Mouse (Mus musculus): ENCODE measurements around the gene Hoxa1.

Gene Hoxa1

DNA sequence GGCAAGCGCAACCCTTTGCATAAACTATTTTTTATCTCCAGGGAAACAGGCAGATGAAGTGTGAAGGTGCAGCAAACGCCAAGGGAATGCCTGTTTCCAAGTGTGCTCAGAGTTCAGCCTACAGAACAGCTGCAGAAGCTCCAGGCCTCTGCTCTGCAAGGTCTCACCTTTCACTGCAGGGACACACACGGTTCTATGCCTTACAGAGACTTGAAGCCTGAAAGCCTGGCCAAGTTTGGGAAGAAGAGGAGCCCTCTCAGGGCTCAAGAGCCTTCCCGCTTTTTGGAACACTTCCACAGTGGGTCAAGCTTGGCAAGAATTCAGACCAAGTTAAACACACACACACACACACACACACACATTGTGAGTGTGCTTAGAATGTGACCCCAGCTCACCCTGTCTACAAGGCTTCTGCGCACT, 31.1 kb upstream of the Hoxa1 start:
- WGBS = 11% methylated on average over 5 of the region's 5 CpGs

DNA sequence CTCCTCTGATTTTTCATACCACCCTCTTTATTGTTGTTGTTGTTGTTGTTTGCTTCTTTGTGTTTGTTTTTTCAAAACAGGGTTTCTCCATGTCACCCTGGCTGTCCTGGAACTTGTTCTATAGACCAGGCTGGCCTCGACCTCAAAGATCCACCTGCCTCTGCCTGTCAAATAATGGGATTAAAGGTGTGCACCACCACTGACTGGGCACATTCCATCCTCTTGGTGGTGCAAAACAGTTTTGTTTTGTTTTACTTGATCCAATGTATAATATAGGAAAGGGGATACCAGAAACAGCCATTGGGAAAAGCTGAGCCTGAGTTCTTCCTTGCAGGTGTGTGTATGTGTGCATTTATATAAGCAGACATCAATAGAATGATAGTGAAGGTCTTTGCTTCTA, 28.4 kb upstream of the Hoxa1 start:
- WGBS = 10% methylated on average over 1 of the region's 1 CpGs

DNA sequence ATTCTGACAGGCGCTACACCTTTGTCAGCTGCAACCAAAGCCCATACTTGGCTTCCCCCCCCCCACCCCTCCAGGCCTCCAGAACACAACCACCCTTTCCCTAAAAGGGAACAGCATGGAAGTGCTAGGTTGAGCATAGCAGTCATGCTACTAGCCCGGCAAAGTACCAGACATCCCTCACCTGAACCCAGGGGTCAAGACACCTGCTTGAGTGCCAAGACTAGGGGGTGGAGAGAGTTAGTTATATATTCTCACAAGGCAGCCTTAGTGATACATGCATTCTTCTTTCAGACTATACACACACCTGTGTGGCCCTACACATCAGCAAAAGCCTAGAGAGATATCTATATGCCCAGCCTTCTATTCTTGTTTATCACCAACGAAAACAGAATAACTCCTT, 27.7 kb upstream of the Hoxa1 start:
- WGBS = 12% methylated on average over 3 of the region's 3 CpGs

DNA sequence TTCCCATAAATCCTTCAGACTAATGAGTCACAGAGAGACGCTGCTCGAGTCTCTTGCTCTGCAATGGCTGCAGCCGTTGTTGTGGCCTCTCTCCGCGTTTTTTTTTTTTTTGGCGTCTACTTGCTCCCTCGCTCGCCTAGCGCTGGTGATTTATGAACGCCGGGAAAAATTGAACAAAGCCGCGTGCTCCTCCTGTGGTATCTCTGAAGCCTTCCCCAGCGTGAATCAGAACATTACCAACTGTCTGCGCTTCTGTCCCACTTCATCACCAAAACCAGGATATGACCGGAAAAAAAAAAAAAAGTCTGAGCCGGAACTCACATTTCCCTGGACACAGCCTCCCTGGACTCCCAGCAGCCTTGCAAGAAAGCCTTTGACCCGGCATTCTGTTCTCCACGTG, 27.1 kb upstream of the Hoxa1 start:
- 2% methylated on average over 19 of the region's 19 CpGs for WGBS

DNA sequence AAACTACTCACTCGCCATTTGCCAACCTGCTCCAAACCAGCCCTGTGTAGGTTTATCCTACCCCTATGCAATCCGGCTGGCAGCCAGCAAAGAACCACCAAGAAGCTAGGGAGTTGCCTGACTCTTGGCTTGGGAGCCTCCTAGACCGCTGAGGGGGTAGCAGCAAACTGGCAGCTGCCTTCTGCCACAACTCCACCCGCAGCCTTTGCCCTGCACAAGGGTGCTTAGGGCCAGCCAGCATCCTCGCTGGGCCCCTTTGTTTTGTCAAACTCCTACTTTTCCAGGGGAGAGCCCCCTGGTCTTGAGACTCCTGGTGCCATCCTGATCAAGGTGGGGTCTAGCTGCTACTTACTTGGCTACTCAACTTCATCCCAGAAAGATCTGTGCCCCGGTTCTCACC, 26.6 kb upstream of the Hoxa1 start:
- 4% methylated on average over 6 of the region's 6 CpGs for WGBS

DNA sequence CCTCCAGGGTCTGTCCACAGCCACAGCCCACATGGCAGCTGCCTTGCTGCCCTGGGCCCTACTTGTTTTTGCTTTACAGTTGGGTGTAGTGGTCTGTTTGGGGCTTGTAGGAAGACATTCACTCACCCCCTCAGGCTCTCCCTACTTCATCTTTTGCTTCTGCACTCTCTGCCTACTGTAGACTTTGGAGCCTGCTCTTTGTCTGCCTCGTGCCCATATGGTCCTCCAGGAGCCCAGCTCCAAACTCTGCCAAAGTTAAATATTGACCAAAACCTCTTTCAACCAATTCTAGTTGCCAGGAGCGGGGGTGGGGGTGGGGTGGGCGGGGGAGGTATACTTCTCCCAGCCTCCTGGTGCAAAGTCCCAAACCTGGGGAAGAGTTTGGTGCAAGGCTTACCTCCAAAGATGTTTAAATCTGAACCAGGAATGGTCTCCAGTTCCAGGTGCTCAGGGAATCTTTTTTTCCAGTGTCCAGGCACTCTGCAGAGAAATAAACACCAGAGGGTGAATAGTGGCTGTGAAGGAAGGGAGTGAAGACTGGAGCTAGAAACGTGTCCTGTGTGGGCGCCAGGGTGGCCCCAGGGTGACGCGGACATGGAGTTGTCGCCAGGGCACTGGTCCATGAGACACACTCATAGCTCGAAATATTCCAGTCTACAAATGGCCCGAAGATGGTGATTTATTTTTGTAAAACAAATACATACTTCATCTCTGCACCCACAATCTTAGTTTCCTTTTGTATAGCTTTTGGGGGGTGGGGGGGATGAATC, 25.4 kb upstream of the Hoxa1 start:
- WGBS = 10% methylated on average over 10 of the region's 10 CpGs

DNA sequence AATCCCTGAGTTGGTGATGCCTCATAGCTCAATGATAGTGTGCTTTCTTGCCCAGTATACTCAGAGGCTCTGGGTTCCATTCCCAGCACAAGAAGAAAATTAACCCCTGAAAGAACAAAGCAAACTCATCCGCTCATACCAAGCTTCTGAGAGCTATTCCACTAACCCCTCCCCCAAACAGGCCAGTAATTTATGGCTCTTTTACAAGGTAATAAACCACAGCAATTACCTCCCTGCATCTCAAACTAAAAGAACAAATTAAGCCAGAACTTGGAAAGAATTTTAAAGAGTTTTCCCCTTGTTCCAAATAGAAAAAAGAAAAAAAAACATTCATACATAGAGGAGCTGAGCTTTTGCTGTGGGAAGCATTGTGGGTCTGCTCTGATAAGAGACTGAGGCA, 24.7 kb upstream of the Hoxa1 start:
- 38% methylated on average over 1 of the region's 1 CpGs for WGBS

DNA sequence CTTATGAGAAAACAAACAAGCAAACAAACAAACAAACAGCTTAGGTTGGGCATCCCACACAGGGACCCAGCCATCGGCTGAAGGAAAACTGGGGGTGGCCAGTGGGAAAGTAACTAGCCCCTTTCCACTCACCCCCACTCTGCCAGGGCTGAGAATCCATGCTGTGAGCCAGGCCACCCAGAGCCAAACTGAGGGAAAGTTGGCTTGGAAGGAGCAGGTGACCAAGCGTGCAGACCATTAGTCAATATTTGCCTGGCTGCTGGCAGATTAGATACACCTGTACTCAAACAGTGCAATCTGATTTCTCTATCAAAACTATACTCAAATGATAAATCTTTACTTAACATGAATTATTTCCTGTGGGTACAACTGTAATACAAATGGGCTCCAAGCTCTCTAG, 23.9 kb upstream of the Hoxa1 start:
- 24% methylated on average over 2 of the region's 2 CpGs for WGBS

DNA sequence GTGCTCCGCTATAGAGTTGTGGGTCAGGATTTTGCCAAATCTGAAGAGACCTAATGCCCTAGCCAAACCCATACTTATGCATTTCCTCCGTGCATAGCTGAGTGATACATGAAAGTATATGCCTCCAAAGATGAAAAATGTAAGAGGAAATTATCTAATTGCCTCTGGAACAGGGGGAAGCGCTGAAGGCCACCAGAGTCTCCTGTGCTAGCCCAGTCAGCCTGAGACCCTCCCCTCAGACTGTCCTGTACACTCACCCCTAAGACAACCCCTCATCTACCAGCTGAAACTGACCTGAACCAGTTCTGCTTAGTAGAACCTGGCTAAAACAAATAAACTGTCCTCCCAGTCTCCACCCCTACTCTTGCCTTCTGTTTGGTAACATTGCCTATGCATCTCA, 22.6 kb upstream of the Hoxa1 start:
- 11% methylated on average over 3 of the region's 3 CpGs for WGBS

DNA sequence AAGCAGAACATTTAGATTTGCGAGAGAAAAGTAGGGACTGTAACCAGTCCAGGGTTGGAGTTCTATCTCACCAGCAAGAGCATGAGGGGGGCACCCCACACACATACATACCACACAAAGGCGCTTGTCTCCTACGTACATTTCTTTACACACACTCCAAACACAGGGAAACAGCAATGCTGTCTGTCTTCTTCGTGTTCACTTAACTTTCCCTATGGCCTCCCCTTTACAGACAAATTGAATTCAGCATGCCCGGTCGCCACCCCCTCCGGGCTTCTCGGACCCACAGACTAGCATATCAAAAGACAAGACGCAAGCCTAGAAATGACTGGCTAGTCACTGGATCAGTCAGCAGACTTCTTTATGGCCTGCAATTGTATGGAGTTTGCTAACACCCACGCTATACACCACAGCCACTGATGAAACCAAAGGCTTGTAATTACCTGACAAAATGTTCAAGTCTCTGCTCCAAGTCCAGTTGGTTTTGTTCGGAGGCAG, 22.1 kb upstream of the Hoxa1 start:
- 7% methylated on average over 11 of the region's 11 CpGs for WGBS

DNA sequence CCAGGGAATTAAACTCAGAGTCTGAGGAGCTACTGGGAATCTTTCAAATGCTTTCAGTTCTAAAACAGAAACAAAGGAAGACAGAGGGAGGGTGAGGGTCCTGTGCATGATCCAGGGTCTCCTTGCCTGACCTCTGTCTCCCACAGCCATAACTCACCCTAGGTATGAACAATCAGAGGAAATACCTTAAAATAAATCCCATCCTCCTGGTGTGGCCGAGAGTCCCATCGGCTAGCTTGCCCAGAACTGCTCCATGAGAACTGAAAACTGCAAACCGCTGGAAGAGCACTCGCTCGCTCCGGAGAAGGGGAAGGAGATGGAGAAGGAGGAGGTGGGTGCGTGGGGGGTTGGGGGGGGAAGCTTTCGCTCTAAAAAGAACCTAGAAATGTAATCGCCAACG, 21.6 kb upstream of the Hoxa1 start:
- WGBS = 1% methylated on average over 10 of the region's 10 CpGs

DNA sequence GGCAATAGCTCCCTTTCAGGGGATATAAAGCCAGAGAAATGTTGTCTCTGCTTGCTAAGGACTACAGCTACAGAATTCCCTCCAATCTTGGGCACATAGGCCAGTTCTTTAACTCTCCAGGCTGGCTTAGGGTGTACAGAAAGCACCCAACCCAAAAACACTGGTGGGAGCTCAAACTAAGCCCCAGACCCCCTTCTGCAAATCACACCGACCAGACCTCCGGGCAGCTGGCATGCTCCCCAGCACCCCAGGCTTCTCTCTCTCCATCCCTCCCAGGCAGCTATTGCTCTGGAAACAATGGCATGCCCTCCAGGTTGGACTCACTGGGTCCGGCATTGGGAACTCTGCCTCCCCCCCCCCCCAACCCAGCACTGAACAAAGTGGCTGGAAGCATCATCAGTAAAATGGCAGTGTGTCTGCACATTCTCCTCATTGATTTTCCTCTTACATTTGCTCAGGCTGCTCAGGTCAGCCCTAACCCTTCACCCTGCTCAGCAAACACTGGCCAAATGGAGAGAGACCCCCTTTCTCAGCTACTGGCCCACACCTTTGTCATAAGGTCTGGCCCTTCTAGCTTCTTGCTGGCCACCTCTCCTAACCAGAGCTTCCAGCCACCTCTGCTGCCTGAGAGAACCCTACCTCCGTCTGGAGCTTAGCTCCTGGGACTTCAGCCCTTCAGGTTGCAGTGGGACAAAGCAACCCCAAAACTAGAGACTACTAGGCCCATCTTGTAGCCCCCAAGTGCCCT, 21.0 kb upstream of the Hoxa1 start:
- 5% methylated on average over 4 of the region's 4 CpGs for WGBS

DNA sequence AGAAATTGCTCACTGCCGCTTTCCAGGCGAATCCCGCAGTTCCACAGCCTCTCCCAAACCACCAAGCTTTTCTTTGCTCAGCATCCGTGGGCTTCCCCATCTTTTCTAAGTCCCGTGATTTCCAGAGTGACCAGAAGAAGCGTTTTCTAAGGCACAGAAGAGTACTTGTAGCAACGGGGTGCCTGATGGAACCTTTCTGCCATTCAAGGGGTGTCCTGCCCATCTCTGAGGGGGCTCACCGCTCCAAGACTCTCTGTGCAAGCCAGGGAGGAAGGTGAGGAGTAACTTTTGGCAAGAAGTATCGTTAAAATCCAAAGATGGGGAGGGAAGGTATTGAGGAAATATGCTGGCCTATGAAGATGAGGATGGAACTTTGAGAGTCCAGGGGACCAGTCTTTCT, 19.7 kb upstream of the Hoxa1 start:
- 3% methylated on average over 9 of the region's 9 CpGs for WGBS

DNA sequence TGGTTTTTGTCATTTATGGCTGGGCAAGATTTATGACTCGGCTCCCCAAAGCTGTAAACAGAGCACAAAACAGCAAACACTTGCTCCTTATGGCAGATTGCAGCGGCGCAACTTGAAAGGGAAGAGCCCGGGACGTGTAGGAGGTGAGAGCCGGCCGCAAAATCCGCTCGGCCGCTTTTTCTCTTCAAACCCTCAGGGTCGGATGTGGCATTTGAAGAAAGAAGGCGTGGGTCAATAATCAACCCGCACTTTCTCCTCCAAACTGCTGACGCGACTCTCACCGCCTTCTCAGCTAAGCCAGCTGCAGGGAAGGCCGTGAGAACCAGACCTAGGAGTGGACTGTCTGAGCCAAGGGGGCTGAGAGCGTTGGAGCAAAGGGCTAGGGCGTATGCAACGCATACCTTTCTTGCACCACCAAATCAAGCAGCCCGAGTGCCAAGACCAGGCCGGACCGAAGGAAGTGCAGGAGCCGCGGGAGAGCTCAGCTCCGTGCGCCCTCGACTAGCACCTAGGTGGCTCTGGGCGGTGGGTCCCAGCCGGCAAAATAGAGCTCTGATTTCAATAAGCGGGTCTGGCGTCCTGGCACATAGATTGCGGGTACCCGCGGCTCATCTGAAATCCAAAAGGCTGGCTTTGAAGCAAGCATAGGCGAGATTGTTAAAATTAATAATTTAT, 19.1 kb upstream of the Hoxa1 start, which contains the start of gene 5730596B20Rik:
Gene 5730596B20Rik, plus strand, starts transcription at position 438 of the 675 bp plus-strand sequence.
- 3% methylated on average over 36 of the region's 36 CpGs for WGBS

DNA sequence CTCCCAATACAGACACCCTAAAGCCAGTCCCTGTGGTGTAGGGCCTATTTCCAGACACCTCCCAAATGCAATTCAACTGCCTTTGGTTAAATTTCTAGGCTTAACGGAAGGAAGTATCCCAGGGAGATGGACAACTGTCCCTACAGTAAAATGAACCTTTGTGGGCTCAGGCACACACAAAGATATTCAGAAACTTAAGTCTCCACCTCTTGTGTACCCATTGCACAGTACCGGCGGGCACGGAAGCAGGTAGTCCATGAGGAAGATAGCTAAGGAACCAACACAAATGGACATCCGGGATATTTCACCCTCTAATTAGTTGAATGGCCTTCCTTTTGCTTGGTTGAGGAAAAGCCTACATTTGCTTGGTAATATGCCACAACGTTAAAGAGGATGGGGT, 18.3 kb upstream of the Hoxa1 start:
- 5% methylated on average over 6 of the region's 6 CpGs for WGBS

DNA sequence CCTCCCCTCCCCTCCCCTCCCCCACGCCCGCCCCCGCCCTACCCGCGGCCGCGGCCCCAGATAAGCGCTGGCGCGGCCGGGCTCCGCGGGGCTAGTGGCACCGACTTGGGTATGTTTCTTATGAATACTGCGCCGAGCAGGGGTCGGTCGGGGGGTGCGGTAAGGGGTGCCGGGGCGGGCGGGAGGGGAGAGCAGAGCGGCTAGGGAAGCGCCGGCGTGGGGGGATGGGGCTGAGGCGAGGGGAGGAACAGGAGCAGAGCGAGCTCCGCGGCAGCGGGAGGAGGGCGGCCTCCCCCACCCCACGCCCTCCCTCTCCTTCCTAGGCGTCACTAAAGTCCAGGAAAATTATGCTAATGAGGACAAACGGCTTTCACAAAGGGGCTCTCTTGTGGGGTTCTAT, 17.7 kb upstream of the Hoxa1 start:
- 3% methylated on average over 20 of the region's 35 CpGs for WGBS

DNA sequence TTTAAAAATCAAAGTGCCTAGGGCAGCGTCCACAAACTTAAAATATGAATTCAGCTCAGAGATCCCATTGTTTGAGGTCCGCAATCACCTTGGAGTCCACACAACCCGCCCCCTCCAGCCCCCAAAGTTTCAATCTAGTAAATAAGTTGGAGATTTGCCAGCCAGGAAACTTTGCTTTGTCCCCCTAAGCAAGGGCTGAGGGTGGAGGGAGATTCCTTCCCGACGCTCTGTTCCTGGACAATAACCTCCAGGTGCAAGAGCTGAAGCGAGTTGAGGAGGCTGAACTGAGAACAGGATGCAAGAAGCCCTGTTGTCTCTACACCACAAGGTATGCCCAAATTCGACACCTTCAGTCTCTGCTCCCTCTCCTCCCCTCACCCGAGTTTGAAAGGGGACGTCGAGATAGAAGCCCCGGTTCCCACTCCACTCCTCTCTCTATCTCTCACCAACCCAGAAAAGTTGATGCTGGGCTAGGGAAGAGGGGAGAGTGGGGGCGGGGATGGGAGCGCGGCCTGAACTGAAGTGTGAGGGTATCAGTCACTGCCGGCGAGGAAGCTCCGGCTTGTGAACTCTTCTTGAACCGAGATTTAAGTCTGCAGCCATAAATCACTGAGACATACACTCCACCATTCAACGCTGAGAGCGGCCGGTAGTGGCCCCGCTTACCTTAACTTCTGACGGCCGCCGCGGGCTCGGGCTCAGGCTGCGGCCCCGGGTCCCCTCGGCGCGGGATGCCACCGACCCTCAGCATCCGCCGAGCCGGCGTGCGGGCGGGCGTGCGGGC, 17.0 kb upstream of the Hoxa1 start:
- WGBS = under 1% methylated on average over 41 of the region's 41 CpGs

DNA sequence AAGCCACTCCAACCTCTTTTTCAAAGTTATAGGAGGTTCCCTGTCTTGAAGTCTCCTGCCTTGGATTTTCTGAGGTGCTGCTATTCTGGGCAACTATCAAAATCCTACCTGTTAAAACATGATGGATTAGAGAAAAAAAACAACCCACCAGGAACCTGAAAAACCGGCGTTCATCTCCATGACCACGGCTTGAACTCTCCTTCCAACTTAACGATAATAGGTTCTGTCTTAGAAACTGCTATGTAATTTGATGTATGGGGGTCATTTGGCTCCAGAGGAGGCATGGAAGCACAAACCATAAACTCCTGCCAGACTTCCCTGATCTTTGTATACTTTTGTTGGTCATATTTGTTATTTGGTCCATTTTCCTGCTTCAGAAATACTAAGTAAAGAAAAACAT, 15.5 kb upstream of the Hoxa1 start:
- 6% methylated on average over 4 of the region's 4 CpGs for WGBS

DNA sequence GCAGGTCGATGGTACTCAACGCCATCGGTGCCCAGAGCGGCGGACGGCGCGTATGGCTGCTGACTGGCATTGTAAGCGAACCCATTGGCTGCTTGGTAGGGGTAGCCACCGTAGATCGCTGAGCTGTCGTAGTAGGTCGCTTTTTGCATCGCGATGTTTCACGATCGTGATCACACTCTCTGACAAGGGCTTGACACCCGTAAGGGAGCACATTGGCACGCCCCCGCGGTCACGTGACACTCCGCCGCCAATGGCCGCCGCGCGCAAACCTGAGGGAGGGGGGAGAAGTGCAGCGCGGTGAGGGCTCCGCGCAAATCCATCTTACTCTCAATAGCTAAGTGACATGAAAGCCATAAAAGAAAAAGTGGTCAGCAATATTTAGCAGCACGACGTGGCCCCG, 14.4 kb upstream of the Hoxa1 start:
- WGBS = 2% methylated on average over 35 of the region's 35 CpGs

DNA sequence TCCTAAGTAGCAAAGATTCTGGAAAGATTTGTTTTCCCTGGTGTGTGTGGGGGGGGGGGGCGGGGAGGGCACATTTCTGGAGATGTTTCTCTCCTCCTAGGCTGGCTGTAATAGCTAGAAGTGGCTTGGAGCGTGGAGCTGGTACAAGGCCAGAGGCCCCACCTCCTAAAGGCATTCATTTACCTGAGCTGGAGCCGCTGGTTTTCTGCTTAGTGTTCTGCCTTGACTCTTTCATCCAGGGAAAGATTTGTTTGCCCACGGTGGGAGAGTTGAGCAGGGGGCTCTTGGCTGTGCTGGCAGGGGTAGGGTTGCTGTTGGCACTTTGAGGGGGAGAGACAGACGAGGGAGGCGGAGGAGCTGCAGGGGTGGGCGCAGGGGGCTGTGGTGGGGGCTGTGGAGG, 13.8 kb upstream of the Hoxa1 start:
- WGBS = 11% methylated on average over 7 of the region's 7 CpGs

DNA sequence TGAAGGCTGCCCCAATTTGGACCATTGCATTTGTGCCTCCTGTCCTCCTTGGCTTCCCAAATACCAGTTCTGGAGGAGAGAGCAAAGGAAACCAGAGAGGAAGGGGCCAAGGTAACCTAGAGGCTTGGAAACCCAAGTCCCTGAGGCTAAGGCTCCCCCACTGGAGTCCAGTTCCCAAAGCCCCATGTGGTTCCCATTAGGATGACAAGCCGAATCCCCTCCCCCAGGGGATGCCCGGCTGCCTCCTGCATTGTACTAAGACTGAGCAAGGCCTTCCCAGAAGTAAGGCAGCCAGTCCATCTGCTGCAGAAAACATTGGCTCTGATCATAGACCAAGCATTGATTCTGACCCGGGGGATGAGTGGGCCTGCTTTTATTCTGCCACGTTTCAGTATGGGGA, 13.2 kb upstream of the Hoxa1 start:
- WGBS = 13% methylated on average over 4 of the region's 4 CpGs

DNA sequence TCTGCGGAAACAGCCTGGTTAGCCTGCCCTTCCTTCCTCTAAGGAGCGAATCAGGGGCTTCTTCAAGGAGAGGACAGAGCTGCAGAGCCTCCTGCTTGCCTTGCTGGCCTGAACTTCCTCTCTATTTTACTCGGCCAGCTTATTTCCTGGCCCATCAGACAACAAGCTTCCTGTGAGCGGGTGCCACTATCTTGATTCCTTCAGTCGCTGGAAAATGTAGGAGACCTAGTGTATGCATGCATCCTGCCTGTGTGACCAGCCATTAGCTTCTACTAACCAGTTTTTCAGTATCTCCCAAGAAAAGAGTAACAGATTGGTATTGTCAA, 12.7 kb upstream of the Hoxa1 start:
- 16% methylated on average over 5 of the region's 5 CpGs for WGBS
